In genomic region chr6:112848629-112849180, GRCm38 (mm10) we compare ENCODE assay signal across 26 mouse cellular contexts.
A peak's percentile ranks its signal among the peaks of the same experiment; 100 is the strongest.
DNase-seq lines count a peak whose midpoint lies in the region; ATAC-seq lines count a peak whose summit lies in the region.
"Had no signal": no experiment of that assay in that cellular context is flagged by ENCODE, and none has a peak within 500 bp of the region (broad histone marks: within the 10 kb centered on the region; RNA-seq: fewer than 3 reads in every experiment).

No protein-coding gene starts in this region.

- ATAC-seq in hindbrain, embryonic 13.5 days (ENCODE audit: low FRiP score) = no peak
- no peak for ATAC-seq in hindbrain, embryonic 11.5 days (ENCODE audit: low FRiP score)
- ATAC-seq: forebrain, embryonic 14.5 days; intestine, embryonic 15.5 days had no signal

- WGBS in hindbrain, embryonic 13.5 days = 90% methylated on average over 8 of the region's 8 CpGs
- WGBS in hindbrain, embryonic 11.5 days = 93% methylated on average over 8 of the region's 8 CpGs

- no peak overlapping the region for H3K4me2 ChIP-seq in hindbrain, embryonic 13.5 days
- no peak overlapping the region for H3K4me2 ChIP-seq in hindbrain, embryonic 11.5 days (replicated peaks; ENCODE audit: low read depth, low read length)
- H3K4me2 ChIP-seq: heart, embryonic 15.5 days; hindbrain, embryonic 15.5 days; intestine, embryonic 15.5 days; kidney, embryonic 15.5 days; liver, embryonic 15.5 days; lung, embryonic 15.5 days; neural tube, embryonic 13.5 days had no signal

- H3K9ac ChIP-seq in hindbrain, embryonic 13.5 days = no peak overlapping the region
- no peak overlapping the region for H3K9ac ChIP-seq in hindbrain, embryonic 11.5 days (ENCODE audit: low read depth, low read length)
- H3K9ac ChIP-seq: heart, embryonic 15.5 days; hindbrain, embryonic 15.5 days; intestine, embryonic 15.5 days; kidney, embryonic 15.5 days; liver, embryonic 15.5 days; lung, embryonic 15.5 days; neural tube, embryonic 13.5 days had no signal

- H3K27ac ChIP-seq in hindbrain, embryonic 13.5 days = peak overlapping the region; percentile 25; the same call in 1 of the 2 replicates
- H3K27ac ChIP-seq in hindbrain, embryonic 11.5 days (ENCODE audit: low read depth, low read length) = no peak overlapping the region
- H3K27ac ChIP-seq: heart, embryonic 15.5 days; hindbrain, embryonic 15.5 days; intestine, embryonic 15.5 days; kidney, embryonic 15.5 days; limb, embryonic 10.5 days; liver, embryonic 15.5 days; lung, embryonic 15.5 days; neural tube, embryonic 13.5 days had no signal

- no peaks in the 10 kb centered on the region for H3K9me3 ChIP-seq in hindbrain, embryonic 13.5 days
- H3K9me3 ChIP-seq in hindbrain, embryonic 11.5 days (ENCODE audit: control insufficient read depth, low read length) = no peaks in the 10 kb centered on the region
- H3K9me3 ChIP-seq: heart, embryonic 15.5 days; hindbrain, embryonic 15.5 days; intestine, embryonic 15.5 days; kidney, embryonic 15.5 days; limb, embryonic 10.5 days; liver, embryonic 15.5 days; lung, embryonic 15.5 days; neural tube, embryonic 13.5 days had no signal

- no peak for DNase-seq in hindbrain, embryonic 11.5 days (ENCODE audit: low spot score)
- DNase-seq in cerebellum, adult 11 months = peak; percentile 73
- DNase-seq in cerebellum, adult 8-10 months = peak; percentile 66
- peak; percentile 74 to 75 for DNase-seq in cerebellum, postnatal 36 days
- DNase-seq in thymus, postnatal 4 days = no peak
- DNase-seq in kidney, postnatal 25 days = no peak
- DNase-seq: adrenal gland, postnatal 25 days; heart, postnatal 36 days; kidney, postnatal 4 days; liver; lung, postnatal 4 days; midbrain, embryonic 14.5 days; retina, postnatal 1 day; right cerebral cortex, postnatal 25 days; spleen, adult 18-20 months had no signal

- H3K4me3 ChIP-seq in hindbrain, embryonic 13.5 days = no peak overlapping the region
- H3K4me3 ChIP-seq in hindbrain, embryonic 11.5 days (ENCODE audit: low read depth, low read length) = no peak overlapping the region
- H3K4me3 ChIP-seq: erythroblast, embryonic 14.5 days; heart, embryonic 15.5 days; hindbrain, embryonic 15.5 days; intestine, embryonic 15.5 days; kidney, embryonic 15.5 days; limb, embryonic 10.5 days; liver, embryonic 15.5 days; lung, embryonic 15.5 days; neural tube, embryonic 13.5 days had no signal

- peaks cover 70% of the 10 kb centered on the region for H3K4me1 ChIP-seq in hindbrain, embryonic 13.5 days (replicated peaks)
- H3K4me1 ChIP-seq in hindbrain, embryonic 11.5 days (replicated peaks; ENCODE audit: control insufficient read depth, insufficient read depth, low read length) = peaks cover 15% of the 10 kb centered on the region; the same call in 1 of the 2 replicates
- H3K4me1 ChIP-seq: heart, embryonic 15.5 days; intestine, embryonic 15.5 days; liver, embryonic 15.5 days; lung, embryonic 15.5 days had no signal

- H3K36me3 ChIP-seq in hindbrain, embryonic 13.5 days = 0 out of 2 replicates have a peak, but pooled peaks cover 2% of the 10 kb centered on the region
- H3K36me3 ChIP-seq in hindbrain, embryonic 11.5 days (ENCODE audit: control insufficient read depth, insufficient read depth, low read length) = no peaks in the 10 kb centered on the region
- H3K36me3 ChIP-seq: heart, embryonic 15.5 days; hindbrain, embryonic 15.5 days; intestine, embryonic 15.5 days; kidney, embryonic 15.5 days; limb, embryonic 10.5 days; liver, embryonic 15.5 days; lung, embryonic 15.5 days; neural tube, embryonic 13.5 days had no signal

- H3K27me3 ChIP-seq in hindbrain, embryonic 13.5 days = no peaks in the 10 kb centered on the region
- no peaks in the 10 kb centered on the region for H3K27me3 ChIP-seq in hindbrain, embryonic 11.5 days (ENCODE audit: control insufficient read depth, insufficient read depth, low read length)
- H3K27me3 ChIP-seq: heart, embryonic 15.5 days; hindbrain, embryonic 15.5 days; intestine, embryonic 15.5 days; kidney, embryonic 15.5 days; liver, embryonic 15.5 days; lung, embryonic 15.5 days; neural tube, embryonic 13.5 days had no signal

Comparison
In these comparisons a context has a peak if more than half of its experiments do, and no peak if none do; other contexts are left out.
1. DNase-seq: peak in cerebellum, adult 11 months (single experiment), cerebellum, adult 8-10 months (single experiment) and cerebellum, postnatal 36 days (2 of 2); none in hindbrain, embryonic 11.5 days (single experiment), thymus, postnatal 4 days (single experiment) and kidney, postnatal 25 days (0 of 2).